Mouse (Mus musculus): ENCODE results near the gene Gsdmc4. TPM values are rescaled to one million over a fixed set of nuclear protein-coding genes. Genes with fewer than 3 reads are reported as not detected.
"Not testable (repeated sequence)": the region's sequence is repeated elsewhere in the genome, so short reads cannot be mapped to it uniquely, and the experiment has no call there.

Gene Gsdmc4
- polyA plus RNA-seq, 1 experiment from 2014 or later, result 1.9 TPM

- TF ChIP-seq EP300 (optimal IDR thresholded peaks at IDR 0.05), result no peak
- no peak for TF ChIP-seq CTCF (IDR thresholded peaks at IDR 0.05; ENCODE audit: low read depth)
- Histone ChIP-seq H3K9ac (ENCODE audit: low read length) (no peak overlapping the region), H3K36me3 (ENCODE audit: control insufficient read depth, insufficient read depth, low read length) (peaks cover 11% of the 10 kb centered on the region), H3K27ac (replicated peaks) (no peak overlapping the region), H3K4me2 (replicated peaks; ENCODE audit: low read depth) (no peak overlapping the region), H3K4me3 (ENCODE audit: low read depth, low read length) (no peak overlapping the region), H3K9me3 (ENCODE audit: control insufficient read depth, low read length) (no peaks in the 10 kb centered on the region), H3K4me1 (replicated peaks; ENCODE audit: control insufficient read depth, insufficient read depth) (no peaks in the 10 kb centered on the region), H3K27me3 (ENCODE audit: control insufficient read depth, insufficient read depth, low read length) (no peaks in the 10 kb centered on the region)
- DNase-seq (ENCODE audit: low spot score) (no peak), ATAC-seq (ENCODE audit: low FRiP score, low TSS enrichment) (no peak)
- WGBS, result 78% methylated on average over 1 of the region's 1 CpGs
These were observed 19.3 kb upstream of the Gsdmc4 start for GRCm38 (mm10) chr15:63931404-63931803.

- WGBS, result 76% methylated on average over 18 of the region's 18 CpGs
- H3K27me3 ChIP-seq (ENCODE audit: control insufficient read depth, insufficient read depth, low read length), result no peaks in the 10 kb centered on the region
- DNase-seq (ENCODE audit: low spot score), result no peak
- H3K27ac ChIP-seq (replicated peaks), result no peak overlapping the region
- no peak overlapping the region for H3K4me3 ChIP-seq (ENCODE audit: low read depth, low read length)
- H3K4me1 ChIP-seq (replicated peaks; ENCODE audit: control insufficient read depth, insufficient read depth), result no peaks in the 10 kb centered on the region
- H3K9ac ChIP-seq (ENCODE audit: low read length), result no peak overlapping the region
- H3K9me3 ChIP-seq (ENCODE audit: control insufficient read depth, low read length), result no peaks in the 10 kb centered on the region
- no peak for ATAC-seq (ENCODE audit: low FRiP score, low TSS enrichment)
- H3K36me3 ChIP-seq (ENCODE audit: control insufficient read depth, insufficient read depth, low read length), result peaks cover 9% of the 10 kb centered on the region
- TF ChIP-seq CTCF (IDR thresholded peaks at IDR 0.05; ENCODE audit: low read depth) (no peak), EP300 (optimal IDR thresholded peaks at IDR 0.05) (no peak)
- H3K4me2 ChIP-seq (replicated peaks; ENCODE audit: low read depth), result no peak overlapping the region
These were observed 18.3 kb upstream of the Gsdmc4 start for GRCm38 (mm10) chr15:63930107-63931041.

- TF ChIP-seq CTCF (IDR thresholded peaks at IDR 0.05; ENCODE audit: low read depth) (no peak), EP300 (optimal IDR thresholded peaks at IDR 0.05) (no peak)
- 87% methylated on average over 3 of the region's 3 CpGs for WGBS
- Histone ChIP-seq H3K9ac (ENCODE audit: low read length) (no peak overlapping the region), H3K4me1 (replicated peaks; ENCODE audit: control insufficient read depth, insufficient read depth) (no peaks in the 10 kb centered on the region), H3K4me2 (replicated peaks; ENCODE audit: low read depth) (no peak overlapping the region), H3K4me3 (ENCODE audit: low read depth, low read length) (no peak overlapping the region), H3K27ac (replicated peaks) (no peak overlapping the region), H3K27me3 (ENCODE audit: control insufficient read depth, insufficient read depth, low read length) (no peaks in the 10 kb centered on the region), H3K36me3 (ENCODE audit: control insufficient read depth, insufficient read depth, low read length) (peaks cover 3% of the 10 kb centered on the region; the same call in 1 of the 2 replicates), H3K9me3 (ENCODE audit: control insufficient read depth, low read length) (no peaks in the 10 kb centered on the region)
- no peak for DNase-seq (ENCODE audit: low spot score)
- ATAC-seq (ENCODE audit: low FRiP score, low TSS enrichment), result no peak
These were observed 14.1 kb upstream of the Gsdmc4 start for GRCm38 (mm10) chr15:63926201-63926600.

GRCm38 (mm10) chr15:63924484-63924883 is 12.4 kb upstream of the Gsdmc4 start:
- WGBS, result 91% methylated on average over 1 of the region's 1 CpGs
- no peak overlapping the region for H3K9ac ChIP-seq (ENCODE audit: low read length)
- no peaks in the 10 kb centered on the region for H3K36me3 ChIP-seq (ENCODE audit: control insufficient read depth, insufficient read depth, low read length)
- no peak overlapping the region for H3K4me3 ChIP-seq (ENCODE audit: low read depth, low read length)
- TF ChIP-seq EP300 (optimal IDR thresholded peaks at IDR 0.05), result no peak
- no peak for TF ChIP-seq CTCF (IDR thresholded peaks at IDR 0.05; ENCODE audit: low read depth)
- H3K27ac ChIP-seq (replicated peaks), result no peak overlapping the region
- H3K27me3 ChIP-seq (ENCODE audit: control insufficient read depth, insufficient read depth, low read length), result no peaks in the 10 kb centered on the region
- DNase-seq (ENCODE audit: low spot score) (no peak), ATAC-seq (ENCODE audit: low FRiP score, low TSS enrichment) (no peak)
- H3K4me2 ChIP-seq (replicated peaks; ENCODE audit: low read depth), result no peak overlapping the region
- no peaks in the 10 kb centered on the region for H3K9me3 ChIP-seq (ENCODE audit: control insufficient read depth, low read length)
- H3K4me1 ChIP-seq (replicated peaks; ENCODE audit: control insufficient read depth, insufficient read depth), result no peaks in the 10 kb centered on the region

GRCm38 (mm10) chr15:63921618-63922017 is 9.5 kb upstream of the Gsdmc4 start:
- not testable (repeated sequence) for H3K36me3 ChIP-seq (ENCODE audit: control insufficient read depth, insufficient read depth, low read length); H3K27ac ChIP-seq (replicated peaks); ATAC-seq (ENCODE audit: low FRiP score, low TSS enrichment); DNase-seq (ENCODE audit: low spot score); H3K9me3 ChIP-seq (ENCODE audit: control insufficient read depth, low read length); H3K4me3 ChIP-seq (ENCODE audit: low read depth, low read length); H3K4me1 ChIP-seq (replicated peaks; ENCODE audit: control insufficient read depth, insufficient read depth); H3K4me2 ChIP-seq (replicated peaks; ENCODE audit: low read depth); H3K27me3 ChIP-seq (ENCODE audit: control insufficient read depth, insufficient read depth, low read length); H3K9ac ChIP-seq (ENCODE audit: low read length)
- WGBS, result 40% methylated on average over 2 of the region's 5 CpGs

- H3K27me3 ChIP-seq (ENCODE audit: control insufficient read depth, insufficient read depth, low read length); H3K9me3 ChIP-seq (ENCODE audit: control insufficient read depth, low read length); H3K4me3 ChIP-seq (ENCODE audit: low read depth, low read length); H3K9ac ChIP-seq (ENCODE audit: low read length); ATAC-seq (ENCODE audit: low FRiP score, low TSS enrichment); H3K36me3 ChIP-seq (ENCODE audit: control insufficient read depth, insufficient read depth, low read length); H3K4me1 ChIP-seq (replicated peaks; ENCODE audit: control insufficient read depth, insufficient read depth); DNase-seq (ENCODE audit: low spot score); H3K4me2 ChIP-seq (replicated peaks; ENCODE audit: low read depth); H3K27ac ChIP-seq (replicated peaks): not testable (repeated sequence)
- 63% methylated on average over 1 of the region's 2 CpGs for WGBS
These were observed 7.6 kb upstream of the Gsdmc4 start for GRCm38 (mm10) chr15:63919728-63920127.

- ATAC-seq (ENCODE audit: low FRiP score, low TSS enrichment); H3K9me3 ChIP-seq (ENCODE audit: control insufficient read depth, low read length); H3K4me3 ChIP-seq (ENCODE audit: low read depth, low read length); H3K4me1 ChIP-seq (replicated peaks; ENCODE audit: control insufficient read depth, insufficient read depth); H3K27ac ChIP-seq (replicated peaks); DNase-seq (ENCODE audit: low spot score); H3K4me2 ChIP-seq (replicated peaks; ENCODE audit: low read depth); H3K36me3 ChIP-seq (ENCODE audit: control insufficient read depth, insufficient read depth, low read length); H3K27me3 ChIP-seq (ENCODE audit: control insufficient read depth, insufficient read depth, low read length); H3K9ac ChIP-seq (ENCODE audit: low read length): not testable (repeated sequence)
- 88% methylated on average over 3 of the region's 4 CpGs for WGBS
These were observed 4.5 kb upstream of the Gsdmc4 start for GRCm38 (mm10) chr15:63916584-63916983.

- not testable (repeated sequence) for H3K4me2 ChIP-seq (replicated peaks; ENCODE audit: low read depth); ATAC-seq (ENCODE audit: low FRiP score, low TSS enrichment); H3K27ac ChIP-seq (replicated peaks); H3K4me3 ChIP-seq (ENCODE audit: low read depth, low read length); H3K36me3 ChIP-seq (ENCODE audit: control insufficient read depth, insufficient read depth, low read length); DNase-seq (ENCODE audit: low spot score); H3K27me3 ChIP-seq (ENCODE audit: control insufficient read depth, insufficient read depth, low read length); H3K9ac ChIP-seq (ENCODE audit: low read length); H3K4me1 ChIP-seq (replicated peaks; ENCODE audit: control insufficient read depth, insufficient read depth); H3K9me3 ChIP-seq (ENCODE audit: control insufficient read depth, low read length)
These were observed 2.2 kb downstream of the Gsdmc4 start for GRCm38 (mm10) chr15:63909896-63910295.
